Mouse (Mus musculus) spleen, postnatal 10 days (tissue): ENCODE results near the gene Gucy2e.
A peak's percentile ranks its signal among the peaks of the same experiment; 100 is the strongest.

Experiments
- DNase-seq, 2 experiments: peaks; one replicate each; pipeline ENCODE4 v3.0.0; 2021 to 2022; ENCODE audit warnings: low spot score in 2 of 2

The Gucy2e gene

GRCm38 (mm10) chr11:69174722-69175121 lies 62.1 kb downstream of the Gucy2e start:
- DNase-seq, result no peak

GRCm38 (mm10) chr11:69172606-69173005 lies 64.2 kb downstream of the Gucy2e start:
- no peak for DNase-seq

GRCm38 (mm10) chr11:69171626-69172025 lies 65.2 kb downstream of the Gucy2e start:
- peak; percentile 38 to 63 for DNase-seq

- no peak for DNase-seq
Observed at GRCm38 (mm10) chr11:69169313-69169712, 67.5 kb downstream of the Gucy2e start.
